Comparison of ENCODE assay signal across 8 mouse cellular contexts in genomic region chr12:100289267-100290177, GRCm38 (mm10).
A peak's percentile ranks its signal among the peaks of the same experiment; 100 is the strongest.
DNase-seq lines count a peak whose midpoint lies in the region; ATAC-seq lines count a peak whose summit lies in the region.

No protein-coding gene starts in this region.

- no peaks in the 10 kb centered on the region for H3K9me3 ChIP-seq in forebrain, embryonic 12.5 days
- peaks cover 4% of the 10 kb centered on the region; the same call in 1 of the 2 replicates for H3K9me3 ChIP-seq in heart, embryonic 16.5 days (replicated peaks; ENCODE audit: control insufficient read depth, low read length)
- no peaks in the 10 kb centered on the region for H3K9me3 ChIP-seq in lung, embryonic 16.5 days (ENCODE audit: control insufficient read depth, low read length)

- H3K27ac ChIP-seq in forebrain, embryonic 12.5 days: peak overlapping the region; percentile 78
- peak overlapping the region; percentile 64 for H3K27ac ChIP-seq in heart, embryonic 16.5 days (ENCODE audit: low read length)
- peak overlapping the region; percentile 90 for H3K27ac ChIP-seq in lung, embryonic 16.5 days (ENCODE audit: low read length)

- peaks cover 30% of the 10 kb centered on the region for H3K4me1 ChIP-seq in forebrain, embryonic 12.5 days
- H3K4me1 ChIP-seq in heart, embryonic 16.5 days (ENCODE audit: control insufficient read depth, insufficient read depth, low read length): peaks cover 33% of the 10 kb centered on the region
- H3K4me1 ChIP-seq in lung, embryonic 16.5 days (replicated peaks; ENCODE audit: control insufficient read depth, insufficient read depth, low read length): peaks cover 30% of the 10 kb centered on the region

- no peak overlapping the region for H3K4me3 ChIP-seq in forebrain, embryonic 12.5 days (replicated peaks)
- no peak overlapping the region for H3K4me3 ChIP-seq in heart, embryonic 16.5 days (ENCODE audit: low read length)
- H3K4me3 ChIP-seq in lung, embryonic 16.5 days (ENCODE audit: low read length): no peak overlapping the region

- peak overlapping the region; percentile 12; the same call in 1 of the 2 replicates for H3K9ac ChIP-seq in forebrain, embryonic 12.5 days
- H3K9ac ChIP-seq in heart, embryonic 16.5 days (ENCODE audit: low read length): 0 out of 2 replicates have a peak overlapping the region, but pooled peaks have one; percentile 40
- 0 out of 2 replicates have a peak overlapping the region, but pooled peaks have one; percentile 16 for H3K9ac ChIP-seq in lung, embryonic 16.5 days (ENCODE audit: low read length)

- H3K36me3 ChIP-seq in forebrain, embryonic 12.5 days (replicated peaks): no peaks in the 10 kb centered on the region; the same call in 1 of the 2 replicates
- H3K36me3 ChIP-seq in heart, embryonic 16.5 days (ENCODE audit: control insufficient read depth, insufficient read depth): no peaks in the 10 kb centered on the region
- H3K36me3 ChIP-seq in lung, embryonic 16.5 days (ENCODE audit: control insufficient read depth, insufficient read depth, low read length): no peaks in the 10 kb centered on the region

- ATAC-seq in forebrain, embryonic 12.5 days (ENCODE audit: low FRiP score): peak; percentile 62
- peak; percentile 64 for ATAC-seq in heart, embryonic 16.5 days (replicated peaks; ENCODE audit: extremely low read depth, insufficient read depth, low FRiP score)
- peak; percentile 93 for ATAC-seq in lung, embryonic 16.5 days (ENCODE audit: low read depth)
- ATAC-seq in inflammation-experienced regulatory T-cells, adult 6 months: no peak

- WGBS in forebrain, embryonic 12.5 days: 33% methylated on average over 8 of the region's 8 CpGs
- WGBS in heart, embryonic 16.5 days: 26% methylated on average over 8 of the region's 8 CpGs
- WGBS in lung, embryonic 16.5 days: 14% methylated on average over 8 of the region's 8 CpGs

- DNase-seq in left cerebral cortex, adult 18-20 months (ENCODE audit: low spot score in 2 of 2): peak; percentile 66
- no peak for DNase-seq in left cerebral cortex, adult 11 months (ENCODE audit: low spot score)
- peak; percentile 93 for DNase-seq in kidney, postnatal 10 days
- peak; percentile 78 for DNase-seq in right cerebral cortex, postnatal 14 days

- H3K4me2 ChIP-seq in forebrain, embryonic 12.5 days: no peak overlapping the region
- peak overlapping the region; percentile 4; the same call in 1 of the 2 replicates for H3K4me2 ChIP-seq in heart, embryonic 16.5 days (ENCODE audit: low read depth, low read length)
- H3K4me2 ChIP-seq in lung, embryonic 16.5 days (ENCODE audit: low read depth, low read length): peak overlapping the region; percentile 22; the same call in 1 of the 2 replicates

- H3K27me3 ChIP-seq in forebrain, embryonic 12.5 days: no peaks in the 10 kb centered on the region
- no peaks in the 10 kb centered on the region for H3K27me3 ChIP-seq in heart, embryonic 16.5 days (ENCODE audit: control insufficient read depth, insufficient read depth, low read length)
- H3K27me3 ChIP-seq in lung, embryonic 16.5 days (ENCODE audit: control insufficient read depth, insufficient read depth, low read depth, low read length): no peaks in the 10 kb centered on the region
